Mouse (Mus musculus) hindbrain, embryonic 11.5 days (tissue): ENCODE data around the gene Tmem38b. TPM values are rescaled to one million over a fixed set of nuclear protein-coding genes. Genes with fewer than 3 reads are reported as not detected.
"Not testable (repeated sequence)": the region's sequence is repeated elsewhere in the genome, so short reads cannot be mapped to it uniquely, and the experiment has no call there.

Experiments
- ATAC-seq: fragments of 200-750 bp; cut with Nextera tagmentation; 2 replicates; pipeline ENCODE4 v1.8.0; 2017; ENCODE audit warnings: mild to moderate bottlenecking, moderate TSS enrichment, moderate library complexity; ENCODE audit not compliant: low FRiP score
- DNase-seq: peaks from one replicate; pipeline ENCODE4 v3.0.0-alpha.2; 2015; ENCODE audit warnings: low spot score
- H3K27ac ChIP-seq: fragments of 300-500 bp; sonication (generic); 2 replicates; pipeline ENCODE4 v1.5.1; 2014; ENCODE audit warnings: mild to moderate bottlenecking, low read depth, low read length
- H3K27me3 ChIP-seq: fragments of 300-500 bp; sonication (generic); 2 replicates; pipeline ENCODE4 v1.6.1; 2014; ENCODE audit warnings: mild to moderate bottlenecking, low read length, moderate library complexity, mixed read lengths; ENCODE audit not compliant: control insufficient read depth, insufficient read depth
- H3K36me3 ChIP-seq: fragments of 300-500 bp; sonication (generic); 2 replicates; pipeline ENCODE4 v1.6.1; 2014; ENCODE audit warnings: mild to moderate bottlenecking, low read length, moderate library complexity, mixed read lengths; ENCODE audit not compliant: control insufficient read depth, insufficient read depth
- H3K4me1 ChIP-seq: fragments of 300-500 bp; sonication (generic); replicated peaks from 2 replicates; pipeline ENCODE4 v1.6.1; 2014; ENCODE audit warnings: low read length, mixed read lengths; ENCODE audit not compliant: control insufficient read depth, insufficient read depth
- H3K4me2 ChIP-seq: fragments of 300-500 bp; sonication (generic); replicated peaks from 2 replicates; pipeline ENCODE4 v1.6.1; 2014; ENCODE audit warnings: mild to moderate bottlenecking, low read depth, low read length
- H3K4me3 ChIP-seq: fragments of 300-500 bp; sonication (generic); 2 replicates; pipeline ENCODE4 v1.5.1; 2014; ENCODE audit warnings: low read depth, low read length
- H3K9ac ChIP-seq: fragments of 300-500 bp; sonication (generic); 2 replicates; pipeline ENCODE4 v1.6.1; 2014; ENCODE audit warnings: low read depth, low read length
- H3K9me3 ChIP-seq: fragments of 300-500 bp; sonication (generic); 2 replicates; pipeline ENCODE4 v1.6.1; 2016; ENCODE audit warnings: low read length; ENCODE audit not compliant: control insufficient read depth
- WGBS: fragments of 180-500 bp; shearing (Covaris S2); extraction: QIAGEN DNeasy Blood & Tissue Kit; methylation state at CpG from one replicate; pipeline ENCODE4 v1.1.7; 2014; 5-methylcytosine and 5-hydroxymethylcytosine counted together
- polyA plus RNA-seq: library from polyadenylated mRNA; unstranded; fragments of >200 nt; fragmentation: Nextera tagmentation; extraction: Ambion mirVana; gene quantifications from 2 replicates; pipeline ENCODE4 v1.2.1, GENCODE M21; 2014

Tmem38b gene
- polyA plus RNA-seq, 1 experiment from 2014 or later, result 5.8 TPM

DNA sequence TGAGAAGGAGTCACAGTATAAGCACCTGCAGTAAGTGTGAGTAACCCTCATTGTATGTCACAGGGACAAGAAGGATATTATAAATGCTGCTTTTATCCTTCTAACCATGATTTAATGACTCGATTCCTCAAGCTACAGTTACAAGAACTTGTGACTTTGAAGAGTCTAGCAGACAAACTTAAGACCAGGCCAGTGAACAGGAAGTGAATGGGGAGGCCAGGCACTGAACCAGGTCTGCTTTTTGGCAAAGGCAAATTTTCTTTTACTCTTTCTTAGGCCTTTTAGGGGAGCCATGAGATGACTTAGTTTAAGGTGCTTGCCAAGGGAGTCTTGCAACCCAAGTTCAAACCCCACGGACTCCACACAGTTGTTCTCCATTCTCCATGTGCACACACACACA is 30.1 kb upstream of the Tmem38b start:
- Histone ChIP-seq H3K27me3 (no peaks in the 10 kb centered on the region), H3K9me3 (no peaks in the 10 kb centered on the region), H3K4me2 (no peak overlapping the region), H3K4me3 (no peak overlapping the region), H3K27ac (no peak overlapping the region), H3K36me3 (no peaks in the 10 kb centered on the region), H3K9ac (no peak overlapping the region), H3K4me1 (0 out of 2 replicates have a peak, but pooled peaks cover 3% of the 10 kb centered on the region)
- WGBS, result 90% methylated on average over 2 of the region's 2 CpGs
- ATAC-seq, result no peak
- DNase-seq, result no peak

DNA sequence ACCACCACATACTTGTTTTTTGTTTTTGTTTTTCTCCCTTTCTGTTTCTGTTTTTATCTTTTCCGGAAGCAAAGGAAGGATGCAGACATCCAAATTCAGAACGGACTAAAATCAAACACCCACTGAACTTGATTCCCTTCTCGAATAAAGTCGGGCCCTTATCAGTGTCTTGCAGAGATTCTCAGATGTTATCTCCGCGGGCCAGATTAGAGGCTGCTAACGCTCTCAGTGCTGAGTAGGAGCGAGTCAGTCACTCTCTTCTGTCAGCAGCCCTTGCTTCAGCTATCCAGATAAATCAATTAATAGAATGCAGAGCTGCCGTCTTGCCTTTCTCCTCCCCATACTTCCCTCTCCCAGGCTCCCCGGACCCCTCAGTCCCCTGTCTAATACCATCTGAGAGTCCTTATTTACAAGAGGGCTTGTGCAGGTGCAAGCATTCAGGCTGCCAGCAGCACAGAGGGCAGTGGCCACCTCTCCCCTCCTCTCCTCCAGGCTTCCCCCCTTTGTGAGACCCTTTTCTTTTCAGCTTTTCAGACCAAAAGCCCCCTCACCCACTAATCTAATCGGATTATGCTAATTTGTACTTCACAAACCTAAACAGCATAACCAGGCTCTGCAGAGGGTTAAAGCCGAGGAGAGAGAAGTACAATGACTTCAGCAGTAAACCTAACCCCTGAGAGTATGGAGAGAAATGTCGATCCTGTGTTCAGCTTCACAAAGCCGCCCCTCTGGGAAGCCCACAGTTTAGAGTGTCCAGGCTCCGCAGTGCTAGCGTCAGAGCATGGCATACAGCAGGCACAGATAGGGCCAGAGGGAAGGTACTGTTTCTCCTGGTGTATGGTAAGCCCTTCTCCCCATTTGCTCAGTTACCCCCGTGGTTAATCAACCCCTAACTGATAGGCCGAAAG is 28.7 kb upstream of the Tmem38b start:
- Histone ChIP-seq H3K36me3 (no peaks in the 10 kb centered on the region), H3K4me1 (0 out of 2 replicates have a peak, but pooled peaks cover 3% of the 10 kb centered on the region), H3K4me2 (peak overlapping the region; percentile 22), H3K4me3 (no peak overlapping the region), H3K9ac (peak overlapping the region; percentile 31; the same call in 1 of the 2 replicates), H3K9me3 (no peaks in the 10 kb centered on the region), H3K27me3 (no peaks in the 10 kb centered on the region), H3K27ac (no peak overlapping the region)
- ATAC-seq, result peak; percentile 73
- peak; percentile 33 for DNase-seq
- WGBS, result 18% methylated on average over 18 of the region's 18 CpGs

DNA sequence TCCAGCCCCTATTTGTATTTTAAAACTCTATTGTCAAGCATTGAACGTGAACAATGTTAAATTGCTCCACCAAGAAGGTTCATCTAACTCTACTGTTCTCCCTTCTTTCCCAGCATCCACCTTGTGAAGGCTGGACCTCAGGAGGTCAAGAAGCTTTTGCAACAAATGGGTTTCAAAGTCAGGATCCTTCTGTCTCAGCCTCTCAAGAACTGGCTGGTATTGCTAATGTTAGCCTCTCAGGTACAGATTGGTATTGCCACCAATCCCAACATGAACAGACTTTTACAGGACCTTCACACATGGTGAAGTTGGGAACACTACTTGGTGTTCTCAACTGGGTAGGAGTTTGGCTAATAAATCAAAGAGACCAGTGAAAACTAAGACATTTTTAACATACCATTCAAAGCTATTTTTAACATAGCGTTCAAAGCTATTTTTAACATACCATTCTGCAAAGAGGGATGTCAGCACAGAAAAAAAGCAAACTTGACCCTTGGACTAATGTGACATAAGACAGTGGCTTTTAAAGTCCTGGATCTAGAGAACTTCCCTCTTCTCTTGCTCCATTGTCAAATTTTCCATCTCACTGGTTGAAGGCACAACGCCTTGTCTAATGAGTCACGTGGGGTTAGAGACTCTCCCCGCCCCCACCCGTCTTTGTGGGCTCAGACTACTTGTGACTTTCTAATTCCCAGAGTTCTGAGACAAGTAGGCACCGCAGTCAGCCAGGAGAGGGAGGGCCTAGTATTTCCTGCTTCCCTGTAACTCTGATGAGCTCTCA is 26.8 kb upstream of the Tmem38b start:
- no peak overlapping the region for H3K4me3 ChIP-seq
- no peaks in the 10 kb centered on the region for H3K27me3 ChIP-seq
- DNase-seq (no peak), ATAC-seq (no peak)
- H3K4me1 ChIP-seq, result 0 out of 2 replicates have a peak, but pooled peaks cover 3% of the 10 kb centered on the region
- 55% methylated on average over 7 of the region's 7 CpGs for WGBS
- H3K9me3 ChIP-seq, result no peaks in the 10 kb centered on the region
- H3K9ac ChIP-seq, result no peak overlapping the region
- H3K36me3 ChIP-seq, result no peaks in the 10 kb centered on the region
- no peak overlapping the region for H3K4me2 ChIP-seq
- H3K27ac ChIP-seq, result no peak overlapping the region

DNA sequence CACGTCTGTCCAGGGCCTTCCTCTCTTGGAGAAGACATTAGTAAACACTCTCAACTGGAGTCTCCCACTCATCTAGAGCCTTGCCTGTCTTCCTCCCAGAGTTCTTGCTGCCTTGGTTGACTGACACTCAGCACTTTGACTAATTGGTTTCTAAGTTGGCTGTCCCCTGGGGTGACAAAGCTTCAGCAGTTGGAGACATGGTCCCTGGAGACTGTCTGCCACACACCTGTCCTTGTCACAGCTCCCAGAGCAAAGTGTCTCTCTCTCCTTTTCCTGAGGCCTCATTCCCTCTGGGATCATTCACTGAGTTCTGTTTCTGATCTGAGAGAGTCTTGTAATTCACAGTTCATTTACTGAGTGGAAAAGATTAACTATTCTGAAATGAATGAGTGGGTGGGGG is 26.1 kb upstream of the Tmem38b start:
- Histone ChIP-seq H3K27ac (no peak overlapping the region), H3K4me1 (0 out of 2 replicates have a peak, but pooled peaks cover 3% of the 10 kb centered on the region), H3K4me3 (no peak overlapping the region), H3K9ac (no peak overlapping the region), H3K27me3 (no peaks in the 10 kb centered on the region), H3K4me2 (no peak overlapping the region), H3K9me3 (no peaks in the 10 kb centered on the region), H3K36me3 (no peaks in the 10 kb centered on the region)
- 50% methylated on average over 1 of the region's 1 CpGs for WGBS
- DNase-seq (no peak), ATAC-seq (no peak)

DNA sequence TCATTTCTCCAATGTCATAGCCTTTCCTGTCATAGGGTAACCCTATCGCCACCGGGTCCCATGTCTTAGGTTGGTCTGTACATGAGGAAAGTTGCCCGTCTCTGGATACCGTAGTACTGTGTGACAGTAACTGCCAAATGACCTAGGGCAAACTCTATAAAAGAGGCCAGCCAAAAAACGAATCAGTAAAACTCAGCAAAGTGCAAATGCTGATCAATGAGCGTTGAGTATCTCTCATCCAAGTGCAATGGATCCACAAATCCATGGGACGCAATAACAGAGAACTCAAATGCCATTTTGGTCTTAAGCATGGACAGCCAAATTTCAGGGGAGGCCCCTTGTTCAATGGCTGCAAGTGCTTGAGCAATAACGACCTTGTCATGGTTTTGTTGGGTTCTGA is 22.2 kb upstream of the Tmem38b start:
- ATAC-seq, H3K27me3 ChIP-seq, H3K9me3 ChIP-seq, H3K4me2 ChIP-seq, DNase-seq, H3K4me3 ChIP-seq, H3K27ac ChIP-seq, H3K36me3 ChIP-seq, H3K4me1 ChIP-seq, H3K9ac ChIP-seq: not testable (repeated sequence)
- 92% methylated on average over 7 of the region's 8 CpGs for WGBS

DNA sequence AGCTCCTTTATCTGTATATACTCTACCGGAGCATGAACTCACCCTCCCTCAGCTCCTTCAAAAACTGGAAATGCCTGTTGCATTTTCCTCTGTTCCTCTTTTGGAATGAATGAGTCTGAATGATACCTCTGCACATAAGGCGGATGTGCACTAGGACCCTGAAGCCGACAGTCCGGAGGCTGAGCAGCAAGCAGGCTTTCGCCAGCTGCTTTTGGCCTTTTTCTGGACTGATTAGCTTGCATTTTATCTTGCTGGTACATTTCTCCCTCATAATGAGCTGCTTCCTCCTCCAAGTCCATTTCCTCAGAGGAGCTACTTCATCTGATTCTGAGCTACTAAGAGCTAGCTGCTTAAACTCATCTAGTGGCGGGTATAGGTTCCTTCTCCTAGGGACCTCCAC is 19.4 kb upstream of the Tmem38b start:
- not testable (repeated sequence) for H3K27me3 ChIP-seq, H3K4me3 ChIP-seq, H3K36me3 ChIP-seq, DNase-seq, H3K9me3 ChIP-seq, H3K9ac ChIP-seq, H3K4me2 ChIP-seq, H3K4me1 ChIP-seq, ATAC-seq, H3K27ac ChIP-seq
- WGBS, result 88% methylated on average over 6 of the region's 6 CpGs

DNA sequence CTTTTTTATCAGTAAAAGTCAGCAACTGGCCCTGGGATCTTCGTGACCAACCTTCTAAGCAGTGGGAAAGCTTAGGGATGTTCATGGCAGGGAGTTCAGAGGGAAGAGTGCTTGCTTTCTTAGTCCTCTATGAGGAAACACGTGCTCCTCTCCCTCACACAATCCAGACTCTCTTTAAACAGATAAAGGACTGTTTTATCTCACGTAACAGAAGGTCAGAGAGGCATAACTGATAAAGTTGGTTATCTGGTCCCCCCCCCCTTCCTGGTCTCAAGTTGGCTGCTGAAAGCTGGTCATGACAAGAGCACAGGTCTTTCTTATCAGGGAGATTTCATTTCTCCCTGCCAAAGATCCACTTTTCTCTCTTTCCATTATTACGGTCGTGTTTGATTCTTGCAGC is 7.5 kb upstream of the Tmem38b start:
- ATAC-seq, result no peak
- 76% methylated on average over 5 of the region's 5 CpGs for WGBS
- Histone ChIP-seq H3K36me3 (no peaks in the 10 kb centered on the region), H3K4me1 (no peaks in the 10 kb centered on the region), H3K4me2 (no peak overlapping the region), H3K9me3 (no peaks in the 10 kb centered on the region), H3K4me3 (no peak overlapping the region), H3K27ac (no peak overlapping the region), H3K9ac (no peak overlapping the region), H3K27me3 (no peaks in the 10 kb centered on the region)
- DNase-seq, result no peak

DNA sequence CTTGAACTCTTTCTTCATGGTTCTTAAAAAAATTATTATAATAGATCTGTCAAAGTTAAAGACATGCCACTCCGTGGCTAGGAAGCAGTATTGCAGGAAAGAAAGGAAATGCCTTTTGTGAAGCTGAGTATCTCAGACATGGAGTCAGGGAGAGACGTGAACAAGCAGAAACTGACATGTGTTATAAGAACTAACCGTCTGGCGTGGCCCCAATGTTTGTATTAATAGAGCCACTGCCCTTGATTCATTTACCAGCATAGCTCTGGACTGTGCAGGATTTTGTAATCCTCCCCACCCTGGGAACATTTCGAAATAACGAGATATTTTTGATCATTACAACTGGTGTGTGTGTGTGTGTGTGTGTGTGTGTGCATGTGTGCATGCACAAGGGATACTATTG is 2.1 kb upstream of the Tmem38b start:
- Histone ChIP-seq H3K9me3 (no peaks in the 10 kb centered on the region), H3K36me3 (no peaks in the 10 kb centered on the region), H3K4me3 (no peak overlapping the region), H3K27ac (no peak overlapping the region), H3K4me2 (no peak overlapping the region), H3K4me1 (no peaks in the 10 kb centered on the region; the same call in 1 of the 2 replicates), H3K27me3 (no peaks in the 10 kb centered on the region), H3K9ac (no peak overlapping the region)
- DNase-seq (no peak), ATAC-seq (no peak)
- 78% methylated on average over 6 of the region's 6 CpGs for WGBS
